Mouse (Mus musculus) intestine, postnatal 0 days (tissue): Measurements from ENCODE around the gene Smarcad1. TPM values are rescaled to one million over a fixed set of nuclear protein-coding genes. Genes with fewer than 3 reads are reported as not detected.
"Not testable (repeated sequence)": the region's sequence is repeated elsewhere in the genome, so short reads cannot be mapped to it uniquely, and the experiment has no call there.

Experiments
- ATAC-seq: fragments of 200-750 bp; cut with Nextera tagmentation; 2 replicates; pipeline ENCODE4 v1.8.0; 2017; ENCODE audit warnings: mild to moderate bottlenecking, moderate TSS enrichment, moderate library complexity
- H3K27ac ChIP-seq: fragments of 300-500 bp; sonication (generic); 2 replicates; pipeline ENCODE4 v1.5.1; 2014; ENCODE audit warnings: mild to moderate bottlenecking, low read depth, low read length, moderate library complexity
- H3K27me3 ChIP-seq: fragments of 300-500 bp; sonication (generic); replicated peaks from 2 replicates; pipeline ENCODE4 v1.6.1; 2014; ENCODE audit warnings: low read length, mixed read lengths; ENCODE audit not compliant: control insufficient read depth, insufficient read depth
- H3K36me3 ChIP-seq: fragments of 300-500 bp; sonication (generic); 2 replicates; pipeline ENCODE4 v1.6.1; 2014; ENCODE audit warnings: mild to moderate bottlenecking, moderate library complexity; ENCODE audit not compliant: control insufficient read depth, insufficient read depth
- H3K4me1 ChIP-seq: fragments of 300-500 bp; sonication (generic); replicated peaks from 2 replicates; pipeline ENCODE4 v1.6.1; 2014; ENCODE audit warnings: antibody characterized with exemption, low read length, mixed read lengths; ENCODE audit not compliant: control insufficient read depth, insufficient read depth
- H3K4me2 ChIP-seq: fragments of 300-500 bp; sonication (generic); replicated peaks from 2 replicates; pipeline ENCODE4 v1.6.1; 2014; ENCODE audit warnings: low read depth, mild to moderate bottlenecking, moderate library complexity
- H3K4me3 ChIP-seq: fragments of 300-500 bp; sonication (generic); 2 replicates; pipeline ENCODE4 v1.5.1; 2014; ENCODE audit warnings: low read depth, low read length
- H3K9ac ChIP-seq: fragments of 300-500 bp; sonication (generic); 2 replicates; pipeline ENCODE4 v1.6.1; 2014; ENCODE audit warnings: mild to moderate bottlenecking, low read depth, low read length
- H3K9me3 ChIP-seq: fragments of 300-500 bp; sonication (generic); 2 replicates; pipeline ENCODE4 v1.6.1; 2016; ENCODE audit warnings: mixed run types; ENCODE audit not compliant: control insufficient read depth
- CTCF ChIP-seq: sonication (generic); IDR thresholded peaks from 2 replicates; pipeline ENCODE4 v1.5.1; 2016; ENCODE audit warnings: low read depth, mild to moderate bottlenecking, control low read depth, antibody characterized with exemption, moderate library complexity
- WGBS: fragments of 180-500 bp; shearing (Covaris S2); extraction: QIAGEN DNeasy Blood & Tissue Kit; methylation state at CpG from one replicate; pipeline ENCODE4 v1.1.7; 2014; 5-methylcytosine and 5-hydroxymethylcytosine counted together
- polyA plus RNA-seq: library from polyadenylated mRNA; unstranded; fragments of >200 nt; fragmentation: Nextera tagmentation; extraction: Ambion mirVana; gene quantifications from 2 replicates; pipeline ENCODE4 v1.2.1, GENCODE M21; 2015

Smarcad1 gene
- polyA plus RNA-seq, result 30.9 and 32.4 TPM in 2 replicates

- 0 out of 2 replicates have a peak, but pooled peaks cover 5% of the 10 kb centered on the region for H3K4me1 ChIP-seq
- under 1% methylated on average over 81 of the region's 81 CpGs for WGBS
- peak within 1 kb of the TSS; percentile 81 for H3K4me3 ChIP-seq
- no peaks in the 10 kb centered on the region for H3K27me3 ChIP-seq
- peak within 1 kb of the TSS; percentile 86 for H3K4me2 ChIP-seq
- peak; percentile 10; the same call in 1 of the 2 replicates for TF ChIP-seq CTCF
- H3K27ac ChIP-seq, result peak within 1 kb of the TSS; percentile 95
- H3K9ac ChIP-seq, result peak within 1 kb of the TSS; percentile 98
- H3K9me3 ChIP-seq, result no peaks in the 10 kb centered on the region
- ATAC-seq, result peak; percentile 98
- peaks cover 16% of the 10 kb centered on the region for H3K36me3 ChIP-seq
Measured at GRCm38 (mm10) chr6:65042491-65043171, at the start of gene Smarcad1. TSS of gene Smarcad1 (plus strand) at chr6:65042583.

- TF ChIP-seq CTCF, result peak; percentile 79
- H3K4me1 ChIP-seq, result no peaks in the 10 kb centered on the region
- H3K27ac ChIP-seq, result no peak overlapping the region
- peak; percentile 65 for ATAC-seq
- H3K27me3 ChIP-seq, result no peaks in the 10 kb centered on the region
- no peaks in the 10 kb centered on the region for H3K9me3 ChIP-seq
- WGBS, result 31% methylated on average over 13 of the region's 13 CpGs
- no peak overlapping the region for H3K4me2 ChIP-seq
- H3K4me3 ChIP-seq, result no peak overlapping the region
- no peak overlapping the region for H3K9ac ChIP-seq
- H3K36me3 ChIP-seq, result no peaks in the 10 kb centered on the region
Measured at GRCm38 (mm10) chr6:64996824-64997421, 45.5 kb upstream of the Smarcad1 start.

GRCm38 (mm10) chr6:64997805-64998204 is 44.6 kb upstream of the Smarcad1 start:
- Histone ChIP-seq H3K4me3 (no peak overlapping the region), H3K36me3 (no peaks in the 10 kb centered on the region), H3K4me2 (no peak overlapping the region), H3K4me1 (no peaks in the 10 kb centered on the region), H3K27me3 (no peaks in the 10 kb centered on the region), H3K27ac (no peak overlapping the region), H3K9ac (no peak overlapping the region), H3K9me3 (no peaks in the 10 kb centered on the region)
- 89% methylated on average over 2 of the region's 2 CpGs for WGBS
- ATAC-seq, result no peak
- TF ChIP-seq CTCF, result 0 out of 2 replicates have a peak, but pooled peaks have one; percentile 2

GRCm38 (mm10) chr6:65000757-65001156 is 41.6 kb upstream of the Smarcad1 start:
- H3K36me3 ChIP-seq, H3K27me3 ChIP-seq, H3K4me2 ChIP-seq, H3K27ac ChIP-seq, ATAC-seq, H3K4me3 ChIP-seq, H3K4me1 ChIP-seq, H3K9me3 ChIP-seq, H3K9ac ChIP-seq: not testable (repeated sequence)
- 76% methylated on average over 5 of the region's 5 CpGs for WGBS

GRCm38 (mm10) chr6:65002196-65002595 is 40.2 kb upstream of the Smarcad1 start:
- TF ChIP-seq CTCF, result no peak
- H3K4me3 ChIP-seq, result no peak overlapping the region
- H3K9me3 ChIP-seq, result no peaks in the 10 kb centered on the region
- H3K36me3 ChIP-seq, result no peaks in the 10 kb centered on the region
- no peak for ATAC-seq
- H3K4me1 ChIP-seq, result no peaks in the 10 kb centered on the region
- no peak overlapping the region for H3K27ac ChIP-seq
- WGBS, result 68% methylated on average over 3 of the region's 3 CpGs
- H3K9ac ChIP-seq, result no peak overlapping the region
- no peaks in the 10 kb centered on the region for H3K27me3 ChIP-seq
- no peak overlapping the region for H3K4me2 ChIP-seq

GRCm38 (mm10) chr6:65008836-65009235 is 33.5 kb upstream of the Smarcad1 start:
- no peaks in the 10 kb centered on the region for H3K27me3 ChIP-seq
- no peak overlapping the region for H3K9ac ChIP-seq
- no peaks in the 10 kb centered on the region for H3K36me3 ChIP-seq
- H3K4me3 ChIP-seq, result no peak overlapping the region
- 16% methylated on average over 5 of the region's 5 CpGs for WGBS
- no peak overlapping the region for H3K4me2 ChIP-seq
- no peak for ATAC-seq
- no peaks in the 10 kb centered on the region for H3K9me3 ChIP-seq
- no peak for TF ChIP-seq CTCF
- H3K4me1 ChIP-seq, result no peaks in the 10 kb centered on the region
- H3K27ac ChIP-seq, result no peak overlapping the region
